Mouse (Mus musculus) bone marrow macrophage, adult 2 months (primary cell): Measurements from ENCODE around the gene Serpine2. TPM values are rescaled to one million over a fixed set of nuclear protein-coding genes. Genes with fewer than 3 reads are reported as not detected.

Experiments
- H3K27ac ChIP-seq: 2 replicates; pipeline ENCODE4 v1.5.1; 2012; ENCODE audit warnings: low read depth, low read length; ENCODE audit not compliant: insufficient read depth
- H3K4me1 ChIP-seq: 2 replicates; pipeline ENCODE4 v1.6.1; 2012; ENCODE audit warnings: low read length; ENCODE audit not compliant: control insufficient read depth, insufficient read depth
- H3K4me3 ChIP-seq: 2 replicates; pipeline ENCODE4 v1.5.1; 2012; ENCODE audit warnings: mild to moderate bottlenecking, low read length, moderate library complexity; ENCODE audit not compliant: insufficient read depth
- CTCF ChIP-seq: IDR thresholded peaks from 2 replicates; pipeline ENCODE4 v1.5.1; 2012; ENCODE audit warnings: low read depth, mild to moderate bottlenecking, low read length, moderate library complexity
- POLR2A ChIP-seq: IDR thresholded peaks from 2 replicates; pipeline ENCODE4 v1.6.1; 2012; ENCODE audit warnings: mild to moderate bottlenecking, low read depth, low read length, borderline replicate concordance
- polyA plus RNA-seq: library from polyadenylated mRNA; stranded (reverse); fragments of >200 nt; gene quantifications from 2 replicates; pipeline ENCODE4 v1.2.4, GENCODE M21; 2012; ENCODE audit not compliant: missing spikeins, insufficient read depth, insufficient read length

Gene Serpine2
- polyA plus RNA-seq, 1 experiment, result 1.4 TPM

GRCm38 (mm10) chr1:79761106-79761916 lies 99.7 kb downstream of the Serpine2 start:
- Histone ChIP-seq H3K27ac (peak overlapping the region; percentile 63; the same call in 1 of the 2 replicates), H3K4me1 (peaks cover 8% of the 10 kb centered on the region), H3K4me3 (peak overlapping the region; percentile 89)
- TF ChIP-seq CTCF (no peak), POLR2A (0 out of 2 replicates have a peak, but pooled peaks have one; percentile 63)

GRCm38 (mm10) chr1:79760656-79761055 lies 100.3 kb downstream of the Serpine2 start:
- Histone ChIP-seq H3K4me3 (peak overlapping the region; percentile 89), H3K4me1 (peaks cover 8% of the 10 kb centered on the region), H3K27ac (no peak overlapping the region)
- TF ChIP-seq POLR2A (no peak), CTCF (no peak)

GRCm38 (mm10) chr1:79759436-79759972 lies 101.5 kb downstream of the Serpine2 start:
- Histone ChIP-seq H3K4me3 (peak overlapping the region; percentile 32), H3K4me1 (peaks cover 8% of the 10 kb centered on the region), H3K27ac (no peak overlapping the region)
- TF ChIP-seq CTCF (no peak), POLR2A (no peak)

- peaks cover 12% of the 10 kb centered on the region for H3K4me1 ChIP-seq
- no peak overlapping the region for H3K4me3 ChIP-seq
- TF ChIP-seq CTCF (no peak), POLR2A (no peak)
- H3K27ac ChIP-seq, result no peak overlapping the region
These were observed 102.0 kb downstream of the Serpine2 start for GRCm38 (mm10) chr1:79759006-79759405.

GRCm38 (mm10) chr1:79757597-79757996 lies 103.4 kb downstream of the Serpine2 start:
- Histone ChIP-seq H3K4me3 (no peak overlapping the region), H3K4me1 (peaks cover 22% of the 10 kb centered on the region), H3K27ac (no peak overlapping the region)
- TF ChIP-seq CTCF (no peak), POLR2A (no peak)

- no peak overlapping the region for H3K27ac ChIP-seq
- TF ChIP-seq POLR2A, result no peak
- no peak for TF ChIP-seq CTCF
- H3K4me3 ChIP-seq, result no peak overlapping the region
- H3K4me1 ChIP-seq, result peaks cover 22% of the 10 kb centered on the region
These were observed 103.8 kb downstream of the Serpine2 start for GRCm38 (mm10) chr1:79757161-79757560.

DNA sequence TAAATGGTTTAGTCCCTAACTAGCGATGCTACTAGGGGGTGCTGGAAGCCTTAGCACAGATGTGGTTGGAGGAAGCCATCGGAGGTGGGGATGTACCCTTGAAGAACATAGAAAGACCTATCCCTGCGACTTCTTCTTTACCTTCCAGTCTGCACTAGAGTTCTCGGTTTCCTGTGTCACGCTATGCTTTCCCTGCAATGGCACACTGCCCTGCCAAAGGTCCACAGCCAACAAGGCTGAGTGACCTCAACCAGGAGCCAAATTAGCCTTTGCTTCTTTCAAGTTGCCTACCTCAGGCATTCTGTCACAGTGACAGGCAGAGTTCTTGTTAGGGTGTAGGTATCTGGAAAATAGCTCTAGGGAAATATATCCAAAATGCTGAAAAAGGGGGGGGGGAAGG lies 104.6 kb downstream of the Serpine2 start:
- no peak for TF ChIP-seq POLR2A
- H3K4me1 ChIP-seq, result peaks cover 23% of the 10 kb centered on the region
- H3K27ac ChIP-seq, result no peak overlapping the region
- H3K4me3 ChIP-seq, result no peak overlapping the region

GRCm38 (mm10) chr1:79755376-79755775 lies 105.6 kb downstream of the Serpine2 start:
- H3K4me3 ChIP-seq, result no peak overlapping the region
- no peak for TF ChIP-seq CTCF
- H3K4me1 ChIP-seq, result peaks cover 23% of the 10 kb centered on the region
- no peak overlapping the region for H3K27ac ChIP-seq

DNA sequence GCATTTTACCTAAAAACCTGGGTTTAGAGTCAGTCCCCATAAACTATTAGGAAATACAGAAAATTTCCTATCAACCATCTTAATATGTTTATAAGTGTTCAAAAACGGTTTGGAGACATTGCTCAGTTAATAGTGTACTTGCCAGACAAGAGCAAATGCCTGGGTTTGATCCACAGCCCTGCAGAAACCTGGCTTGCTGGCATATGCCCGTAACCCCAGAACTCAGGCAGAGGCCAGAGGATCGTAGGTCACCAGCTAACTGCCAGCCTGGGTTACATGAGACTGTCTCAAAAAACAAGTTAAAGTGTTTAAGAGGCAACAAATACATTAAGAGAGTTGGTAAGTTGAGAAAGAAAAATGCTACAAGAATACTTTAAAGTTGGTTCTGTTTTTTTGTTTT lies 106.0 kb downstream of the Serpine2 start:
- no peak overlapping the region for H3K27ac ChIP-seq
- H3K4me3 ChIP-seq, result no peak overlapping the region
- peaks cover 23% of the 10 kb centered on the region for H3K4me1 ChIP-seq
- TF ChIP-seq CTCF, result no peak
- TF ChIP-seq POLR2A, result no peak

GRCm38 (mm10) chr1:79753456-79753855 lies 107.5 kb downstream of the Serpine2 start:
- Histone ChIP-seq H3K27ac (no peak overlapping the region), H3K4me1 (peaks cover 23% of the 10 kb centered on the region), H3K4me3 (no peak overlapping the region)
- TF ChIP-seq POLR2A, result no peak
- TF ChIP-seq CTCF, result no peak
